Mouse (Mus musculus) neural tube, embryonic 12.5 days (tissue): ENCODE measurements around the gene F8. TPM values are rescaled to one million over a fixed set of nuclear protein-coding genes. Genes with fewer than 3 reads are reported as not detected.
A peak's percentile ranks its signal among the peaks of the same experiment; 100 is the strongest.

ENCODE experiments used
- ATAC-seq: fragments of 200-750 bp; cut with Nextera tagmentation; 2 replicates; pipeline ENCODE4 v1.8.0; 2017; ENCODE audit warnings: low read depth, mild to moderate bottlenecking, moderate TSS enrichment, moderate library complexity; ENCODE audit not compliant: low FRiP score
- H3K27ac ChIP-seq: fragments of 300-500 bp; sonication (generic); 2 replicates; pipeline ENCODE4 v1.5.1; 2016
- H3K27me3 ChIP-seq: fragments of 300-500 bp; sonication (generic); replicated peaks from 2 replicates; pipeline ENCODE4 v1.6.1; 2016; ENCODE audit warnings: mild to moderate bottlenecking
- H3K36me3 ChIP-seq: fragments of 300-500 bp; sonication (generic); 2 replicates; pipeline ENCODE4 v1.6.1; 2016; ENCODE audit warnings: mild to moderate bottlenecking
- H3K4me1 ChIP-seq: fragments of 300-500 bp; sonication (generic); 2 replicates; pipeline ENCODE4 v1.6.1; 2016
- H3K4me2 ChIP-seq: fragments of 300-500 bp; sonication (generic); replicated peaks from 2 replicates; pipeline ENCODE4 v1.6.1; 2016; ENCODE audit warnings: mild to moderate bottlenecking
- H3K4me3 ChIP-seq: fragments of 300-500 bp; sonication (generic); 2 replicates; pipeline ENCODE4 v1.5.1; 2016
- H3K9ac ChIP-seq: fragments of 300-500 bp; sonication (generic); 2 replicates; pipeline ENCODE4 v1.6.1; 2016; ENCODE audit warnings: mild to moderate bottlenecking
- H3K9me3 ChIP-seq: fragments of 300-500 bp; sonication (generic); 2 replicates; pipeline ENCODE4 v1.6.1; 2016; ENCODE audit warnings: mild to moderate bottlenecking
- WGBS: fragments of 180-500 bp; shearing (Covaris S2); methylation state at CpG from one replicate; pipeline ENCODE4 v1.1.7; 2016; 5-methylcytosine and 5-hydroxymethylcytosine counted together
- polyA plus RNA-seq: library from polyadenylated mRNA; unstranded; fragments of >200 nt; fragmentation: Nextera tagmentation; extraction: Ambion mirVana; gene quantifications from 2 replicates; pipeline ENCODE4 v1.2.1, GENCODE M21; 2016

Gene F8
- 0.89 and 1.6 TPM in 2 replicates for polyA plus RNA-seq

DNA sequence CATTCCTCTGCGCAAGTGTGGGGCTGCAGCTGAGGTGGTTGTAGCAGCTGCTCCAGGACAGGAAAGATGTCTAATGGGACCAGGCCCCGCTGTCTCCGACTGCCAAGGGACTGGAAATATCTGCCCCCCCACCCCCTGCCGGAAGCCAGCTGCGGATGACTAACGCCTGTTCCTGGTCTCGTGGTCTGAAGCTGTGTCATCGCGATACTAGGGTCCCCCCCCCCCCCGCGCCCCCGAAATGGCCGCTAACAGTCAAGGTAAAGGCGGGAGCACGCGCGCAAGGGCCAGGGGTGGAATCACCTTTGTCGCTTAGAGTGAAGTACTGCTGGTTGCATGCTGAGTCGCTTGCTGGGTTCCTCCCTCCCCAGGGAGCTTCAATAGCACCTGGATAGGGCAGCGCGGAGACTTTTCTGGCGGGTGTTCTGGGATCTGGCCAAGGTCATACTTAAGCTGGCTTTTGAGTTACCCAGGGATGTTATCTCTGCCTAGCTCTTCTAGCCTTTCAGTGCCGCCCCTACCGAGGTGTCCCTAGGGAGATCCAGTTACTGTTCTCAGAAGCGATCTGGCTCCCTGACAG lies at the start of gene F8, which contains the start of gene Fundc2:
Gene F8, minus strand, starts transcription at position 421 of the 577 bp plus-strand sequence.
Gene Fundc2, plus strand, starts transcription at position 205 of the 577 bp plus-strand sequence.
- H3K36me3 ChIP-seq = no peaks in the 10 kb centered on the region
- H3K9ac ChIP-seq = peak within 1 kb of the TSS; percentile 47; the same call in 1 of the 2 replicates
- H3K4me1 ChIP-seq = no peaks in the 10 kb centered on the region
- H3K27ac ChIP-seq = no peak within 1 kb of the TSS
- WGBS = 10% methylated on average over 25 of the region's 25 CpGs
- peak within 1 kb of the TSS; percentile 51 for H3K4me2 ChIP-seq
- H3K9me3 ChIP-seq = no peaks in the 10 kb centered on the region
- peak within 1 kb of the TSS; percentile 40 for H3K4me3 ChIP-seq
- peak; percentile 98 for ATAC-seq
- no peaks in the 10 kb centered on the region for H3K27me3 ChIP-seq

DNA sequence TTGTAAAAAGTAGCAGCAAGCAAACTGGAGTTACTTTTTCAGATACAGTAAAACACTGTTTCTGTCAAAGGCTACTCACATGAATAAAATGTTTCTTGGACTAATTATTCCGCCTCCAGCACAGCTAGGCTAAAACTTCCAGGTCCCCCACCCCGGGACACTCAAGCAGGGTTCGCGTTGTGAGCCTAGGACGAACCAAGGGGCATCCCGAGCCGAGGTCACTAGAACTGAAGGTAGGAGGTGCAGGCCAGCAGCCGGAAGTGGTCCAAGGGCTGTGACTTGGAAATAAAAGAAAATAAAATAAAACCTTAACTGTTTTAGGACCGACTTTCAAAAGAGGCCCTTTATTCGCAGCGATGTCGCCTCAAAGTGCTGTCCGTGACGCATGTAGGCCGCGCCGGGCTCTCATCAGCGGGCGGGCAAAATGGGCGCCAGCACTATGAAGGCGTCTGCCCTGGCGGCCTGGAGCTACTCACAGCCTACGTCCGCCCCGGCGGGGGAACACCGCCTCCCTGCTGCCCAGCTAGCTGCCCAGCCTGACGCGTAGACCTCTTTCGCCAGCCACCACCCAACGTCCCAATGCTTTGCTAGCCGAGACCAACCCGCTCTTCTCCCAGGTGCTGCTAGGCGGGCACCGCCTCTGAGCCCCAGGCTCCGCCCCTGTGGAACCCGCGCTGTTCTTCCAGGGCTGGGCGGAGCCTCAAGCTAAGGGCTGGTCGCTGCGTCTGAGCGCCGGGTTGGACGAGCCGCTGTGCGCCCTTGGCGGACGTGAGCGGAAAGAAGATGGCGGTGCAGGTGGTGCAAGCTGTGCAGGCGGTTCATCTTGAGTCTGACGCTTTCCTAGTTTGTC lies 33.7 kb upstream of the F8 start, which contains the start of the genes Cmc4, Mtcp1 and Brcc3:
Gene Cmc4, minus strand, starts transcription at position 649 of the 850 bp plus-strand sequence.
Gene Mtcp1, minus strand, starts transcription at position 653 of the 850 bp plus-strand sequence.
Gene Brcc3, plus strand, starts transcription at position 693 of the 850 bp plus-strand sequence.
- WGBS = 17% methylated on average over 52 of the region's 52 CpGs
- ATAC-seq = peak; percentile 100
- H3K27ac ChIP-seq = peak within 1 kb of the TSS; percentile 64

DNA sequence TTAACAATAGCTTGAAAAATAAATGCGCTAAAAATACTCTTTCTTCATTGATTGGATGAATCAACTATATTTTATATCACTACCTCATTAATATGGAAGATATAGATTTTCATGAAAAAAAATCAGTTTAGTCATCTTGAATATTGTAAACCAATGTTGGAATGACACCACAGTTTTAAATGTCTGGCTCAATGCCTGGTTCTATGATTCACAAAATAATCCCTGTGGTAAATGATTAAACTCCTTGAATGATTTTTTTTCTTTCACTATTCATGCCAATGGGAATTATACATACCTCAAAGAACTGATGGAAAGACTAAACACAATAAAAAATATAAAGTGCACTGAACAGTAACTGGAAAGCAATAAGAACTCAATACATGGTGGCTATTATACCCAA lies 27.3 kb upstream of the F8 start:
- Histone ChIP-seq H3K4me1 (no peaks in the 10 kb centered on the region), H3K9ac (no peak overlapping the region), H3K4me2 (no peak overlapping the region), H3K27me3 (no peaks in the 10 kb centered on the region), H3K36me3 (no peaks in the 10 kb centered on the region), H3K4me3 (no peak overlapping the region), H3K9me3 (no peaks in the 10 kb centered on the region), H3K27ac (no peak overlapping the region)
- WGBS = 92% methylated on average over 1 of the region's 1 CpGs
- ATAC-seq = no peak

More for the DNA sequence above, 33.7 kb upstream of the F8 start, which contains the start of the genes Cmc4, Mtcp1 and Brcc3:
- H3K4me1 ChIP-seq = no peaks in the 10 kb centered on the region
- H3K36me3 ChIP-seq = no peaks in the 10 kb centered on the region
- H3K9me3 ChIP-seq = no peaks in the 10 kb centered on the region
- H3K4me3 ChIP-seq = peak within 1 kb of the TSS; percentile 45
- peak within 1 kb of the TSS; percentile 50 for H3K4me2 ChIP-seq
- no peaks in the 10 kb centered on the region for H3K27me3 ChIP-seq
- peak within 1 kb of the TSS; percentile 62 for H3K9ac ChIP-seq

DNA sequence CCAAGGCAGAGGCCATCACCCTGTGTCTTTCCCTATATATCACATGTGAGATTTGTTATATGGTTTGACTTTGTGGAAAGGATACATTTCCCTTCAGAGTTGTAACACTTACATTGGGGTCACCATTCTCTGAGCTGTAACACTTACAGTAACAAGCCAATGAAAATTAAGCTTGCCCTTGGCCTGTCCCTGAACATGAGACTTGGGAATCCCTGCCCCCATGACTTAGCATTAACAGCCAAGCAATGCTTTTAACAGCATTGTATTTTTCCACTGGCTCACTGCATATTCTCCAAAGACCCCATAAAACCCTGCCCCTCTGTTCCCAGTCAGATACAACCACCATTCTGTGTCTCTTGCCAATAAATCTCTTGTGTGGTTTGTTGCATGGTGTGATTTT lies 20.9 kb upstream of the F8 start:
- no peak for ATAC-seq
- H3K27me3 ChIP-seq = no peaks in the 10 kb centered on the region
- H3K9ac ChIP-seq = no peak overlapping the region

DNA sequence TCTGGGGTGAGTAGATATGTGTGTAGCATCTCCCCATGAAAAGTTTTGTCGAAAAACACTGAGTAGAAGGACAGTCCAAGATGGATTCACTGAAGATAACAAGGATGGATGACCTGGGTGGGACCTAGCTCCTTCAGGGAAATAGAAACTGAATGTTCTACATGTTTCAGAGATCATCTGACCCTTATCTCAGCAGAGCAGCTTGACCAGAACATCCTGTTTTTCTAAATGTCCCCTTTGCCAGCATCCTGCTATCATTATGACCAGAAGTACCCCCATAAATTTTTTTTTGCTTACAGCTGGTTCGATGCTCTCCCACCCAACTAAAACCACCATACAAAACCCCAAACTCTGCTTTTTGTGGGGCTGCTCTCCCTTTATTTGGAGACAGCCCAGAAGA lies 20.3 kb upstream of the F8 start:
- no peaks in the 10 kb centered on the region for H3K36me3 ChIP-seq
- H3K4me1 ChIP-seq = no peaks in the 10 kb centered on the region
- no peak for ATAC-seq
- no peaks in the 10 kb centered on the region for H3K9me3 ChIP-seq
- 71% methylated on average over 2 of the region's 2 CpGs for whole genome bisulfite sequencing
- no peak overlapping the region for H3K4me3 ChIP-seq
- H3K9ac ChIP-seq = no peak overlapping the region
- no peaks in the 10 kb centered on the region for H3K27me3 ChIP-seq
- no peak overlapping the region for H3K27ac ChIP-seq
- H3K4me2 ChIP-seq = no peak overlapping the region

More for the DNA sequence above, 20.9 kb upstream of the F8 start:
- Histone ChIP-seq H3K4me3 (no peak overlapping the region), H3K4me1 (no peaks in the 10 kb centered on the region), H3K4me2 (no peak overlapping the region), H3K9me3 (no peaks in the 10 kb centered on the region), H3K36me3 (no peaks in the 10 kb centered on the region), H3K27ac (no peak overlapping the region)

DNA sequence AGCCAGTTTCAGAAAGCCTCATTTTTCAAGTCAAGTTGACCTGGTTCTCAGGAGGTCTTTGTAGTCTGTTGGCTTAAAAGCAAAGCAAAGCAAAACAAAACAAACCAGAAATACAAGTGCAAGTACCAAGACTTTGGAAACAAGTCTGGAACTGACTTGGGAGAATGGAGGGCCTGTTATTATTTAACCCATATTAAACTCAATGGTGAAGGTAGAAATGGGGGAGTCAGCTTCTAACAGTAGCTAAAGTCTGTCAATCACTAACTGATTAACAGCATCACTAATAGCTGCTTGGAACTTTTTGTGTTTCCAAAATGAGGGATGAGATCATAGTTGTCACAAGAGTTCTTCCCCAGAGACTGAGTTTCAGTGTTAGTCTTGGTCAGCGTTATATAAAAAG lies 17.1 kb upstream of the F8 start:
- Histone ChIP-seq H3K36me3 (no peaks in the 10 kb centered on the region), H3K4me1 (no peaks in the 10 kb centered on the region), H3K4me2 (no peak overlapping the region), H3K27ac (no peak overlapping the region), H3K27me3 (no peaks in the 10 kb centered on the region), H3K4me3 (no peak overlapping the region), H3K9me3 (no peaks in the 10 kb centered on the region), H3K9ac (no peak overlapping the region)
- ATAC-seq = no peak
- WGBS = 98% methylated on average over 1 of the region's 1 CpGs

DNA sequence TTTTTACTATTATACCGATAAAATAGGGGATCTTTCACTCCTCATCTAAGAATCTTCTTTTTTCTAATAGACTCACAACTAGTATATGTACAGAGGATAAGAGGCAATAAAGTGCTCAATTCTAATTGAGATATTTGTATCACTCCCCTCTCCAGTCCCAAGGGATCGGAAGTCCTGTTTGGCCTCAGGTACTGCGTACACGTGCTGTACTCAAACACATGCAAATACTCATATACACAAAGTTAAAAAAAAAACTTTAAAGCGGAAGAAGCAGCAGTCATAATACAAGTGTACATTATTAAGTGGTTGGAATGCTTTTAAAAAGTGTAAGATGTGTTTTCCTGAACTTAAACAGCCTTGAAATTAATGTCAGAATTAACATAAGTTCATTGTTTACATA lies 716 bp downstream of the F8 start:
- ATAC-seq = peak; percentile 44; the same call in 1 of the 2 replicates

DNA sequence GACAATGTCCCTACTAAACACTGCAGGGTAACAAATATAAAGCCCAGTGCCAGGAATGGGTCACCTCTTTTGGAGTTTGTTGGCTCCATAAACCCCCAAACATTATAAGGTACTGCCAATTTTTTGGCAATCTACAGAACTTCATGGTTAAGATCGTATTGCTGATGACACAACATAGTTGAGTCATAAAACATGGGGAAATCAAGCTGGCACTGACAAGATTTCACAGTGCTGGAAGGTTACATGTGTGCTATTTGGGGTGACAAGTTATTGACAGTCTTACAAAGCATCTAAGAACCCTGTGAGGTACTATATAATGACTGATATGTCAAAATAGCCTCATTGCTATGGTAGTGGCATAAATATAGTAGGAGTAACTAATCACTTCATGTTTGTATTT lies 1.2 kb downstream of the F8 start:
- Histone ChIP-seq H3K9me3 (no peaks in the 10 kb centered on the region), H3K4me1 (no peaks in the 10 kb centered on the region), H3K27me3 (no peaks in the 10 kb centered on the region), H3K4me2 (no peak overlapping the region), H3K27ac (no peak overlapping the region), H3K9ac (no peak overlapping the region), H3K36me3 (no peaks in the 10 kb centered on the region), H3K4me3 (no peak overlapping the region)
- ATAC-seq = no peak
- WGBS = 87% methylated on average over 1 of the region's 1 CpGs

More for the DNA sequence above, 716 bp downstream of the F8 start:
- Histone ChIP-seq H3K9me3 (no peaks in the 10 kb centered on the region), H3K27ac (no peak overlapping the region), H3K27me3 (no peaks in the 10 kb centered on the region), H3K4me3 (no peak overlapping the region; the same call in 1 of the 2 replicates), H3K4me2 (peak overlapping the region; percentile 51; the same call in 1 of the 2 replicates), H3K9ac (no peak overlapping the region), H3K36me3 (no peaks in the 10 kb centered on the region), H3K4me1 (no peaks in the 10 kb centered on the region)
- WGBS = 79% methylated on average over 5 of the region's 5 CpGs

DNA sequence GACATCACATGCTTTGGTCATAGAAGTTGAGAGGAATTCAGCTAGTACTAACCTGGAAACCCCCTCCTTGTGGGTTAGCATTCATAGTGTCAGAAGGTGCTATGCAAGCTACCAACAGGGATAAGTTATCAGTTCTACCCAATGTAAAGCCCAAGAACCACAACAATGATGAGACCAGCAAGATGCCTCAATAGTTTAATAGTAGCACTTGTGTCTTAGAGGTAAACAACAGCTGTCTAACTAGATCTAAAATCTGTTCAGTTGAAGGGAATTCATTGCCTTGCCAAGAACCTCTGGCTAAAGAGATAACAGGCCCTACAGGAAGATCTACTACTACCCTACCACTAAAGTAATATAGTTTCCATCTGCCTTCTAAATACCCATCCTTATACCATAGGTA lies 5.6 kb downstream of the F8 start:
- ATAC-seq = no peak
- Histone ChIP-seq H3K27ac (no peak overlapping the region), H3K4me1 (no peaks in the 10 kb centered on the region), H3K9me3 (no peaks in the 10 kb centered on the region), H3K4me2 (no peak overlapping the region), H3K36me3 (no peaks in the 10 kb centered on the region), H3K4me3 (no peak overlapping the region), H3K9ac (no peak overlapping the region), H3K27me3 (no peaks in the 10 kb centered on the region)

DNA sequence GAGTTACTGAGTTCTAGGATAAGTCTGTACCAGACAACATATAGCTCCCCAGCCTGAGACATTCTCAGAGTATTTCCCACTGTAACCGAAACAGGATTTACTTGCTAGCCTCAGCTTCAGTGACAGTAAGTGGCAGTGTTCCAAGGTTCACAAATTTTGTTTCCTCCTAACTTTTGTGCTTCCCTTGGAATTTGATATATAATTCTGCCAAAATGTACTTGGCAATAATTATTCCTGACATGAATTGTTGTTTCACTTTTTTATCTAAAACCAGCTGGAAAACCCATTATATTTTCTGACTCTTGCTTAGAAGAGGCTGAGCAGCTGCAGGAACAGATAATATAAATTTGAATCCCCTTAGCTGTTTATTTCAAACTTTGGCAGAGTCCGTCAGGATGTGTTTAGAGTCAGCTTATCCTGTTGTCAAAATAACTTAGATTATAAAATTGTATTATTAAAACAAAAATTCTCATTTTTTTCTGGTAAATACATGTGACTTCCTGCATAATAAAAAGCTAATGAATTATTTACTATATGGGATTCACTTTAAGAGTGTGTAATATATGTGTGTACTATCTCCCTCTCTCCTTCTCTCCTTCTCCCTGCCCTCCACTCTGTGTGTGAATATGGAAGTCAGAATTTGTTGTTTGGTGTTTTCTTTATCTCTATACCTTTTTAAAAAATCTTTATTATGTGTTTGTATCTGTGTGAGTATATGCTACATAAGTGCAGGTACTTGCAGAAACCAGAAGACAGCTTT lies 9.6 kb downstream of the F8 start:
- Histone ChIP-seq H3K36me3 (no peaks in the 10 kb centered on the region), H3K9me3 (no peaks in the 10 kb centered on the region), H3K4me1 (no peaks in the 10 kb centered on the region), H3K9ac (no peak overlapping the region), H3K27ac (no peak overlapping the region), H3K4me2 (no peak overlapping the region), H3K4me3 (no peak overlapping the region), H3K27me3 (no peaks in the 10 kb centered on the region)
- WGBS = 90% methylated on average over 2 of the region's 2 CpGs
- ATAC-seq = no peak

DNA sequence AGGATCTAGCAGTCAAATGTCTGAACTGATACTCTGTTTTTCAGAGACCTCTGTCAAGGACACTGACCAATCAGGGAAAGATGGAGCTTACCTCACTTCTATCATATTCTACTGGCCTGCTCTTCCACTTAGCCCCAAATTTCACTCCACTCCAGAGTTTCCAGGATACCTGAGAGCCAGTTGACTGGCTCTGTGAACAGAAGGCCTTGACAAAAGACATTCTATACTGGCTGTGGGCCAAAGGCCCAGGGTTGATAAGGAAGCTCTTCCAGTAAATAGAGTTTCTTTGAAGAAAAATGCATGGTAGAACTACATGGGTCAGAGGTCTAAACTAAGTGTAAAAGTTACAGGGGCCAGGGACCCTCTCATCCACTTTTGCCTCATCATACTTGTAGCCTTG lies 12.2 kb downstream of the F8 start:
- no peak overlapping the region for H3K9ac ChIP-seq
- no peaks in the 10 kb centered on the region for H3K36me3 ChIP-seq
- H3K4me1 ChIP-seq = no peaks in the 10 kb centered on the region
- no peak overlapping the region for H3K27ac ChIP-seq
- no peaks in the 10 kb centered on the region for H3K9me3 ChIP-seq
- H3K4me3 ChIP-seq = no peak overlapping the region
- H3K27me3 ChIP-seq = no peaks in the 10 kb centered on the region
- H3K4me2 ChIP-seq = no peak overlapping the region
- ATAC-seq = no peak

DNA sequence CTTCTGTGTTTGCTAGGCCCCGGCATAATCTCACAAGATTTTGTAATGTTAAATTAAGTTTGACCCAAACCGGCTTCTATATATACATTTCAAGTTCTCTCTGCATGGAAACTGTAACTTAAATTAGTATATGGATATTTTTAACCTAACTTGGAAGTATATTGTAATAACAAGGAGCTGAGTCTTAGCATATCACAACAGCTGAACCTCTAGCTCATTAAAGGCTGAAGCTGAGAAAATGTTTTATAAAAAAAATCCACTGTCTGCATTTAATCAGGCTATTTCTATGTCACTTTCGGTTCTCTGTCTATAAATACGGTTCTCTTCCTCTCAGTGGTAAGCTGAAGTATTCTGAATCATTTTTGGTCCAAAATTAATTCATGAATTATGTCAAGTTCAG lies 58.9 kb downstream of the F8 start:
- no peaks in the 10 kb centered on the region for H3K9me3 ChIP-seq
- no peak overlapping the region for H3K27ac ChIP-seq
- H3K36me3 ChIP-seq = no peaks in the 10 kb centered on the region
- ATAC-seq = no peak
- WGBS = 92% methylated on average over 4 of the region's 4 CpGs
- H3K4me1 ChIP-seq = no peaks in the 10 kb centered on the region
- H3K4me2 ChIP-seq = no peak overlapping the region
- no peak overlapping the region for H3K9ac ChIP-seq
- H3K4me3 ChIP-seq = no peak overlapping the region
- H3K27me3 ChIP-seq = no peaks in the 10 kb centered on the region
